Comparison of ENCODE assay signal across 20 mouse cellular contexts in the genomic region with DNA sequence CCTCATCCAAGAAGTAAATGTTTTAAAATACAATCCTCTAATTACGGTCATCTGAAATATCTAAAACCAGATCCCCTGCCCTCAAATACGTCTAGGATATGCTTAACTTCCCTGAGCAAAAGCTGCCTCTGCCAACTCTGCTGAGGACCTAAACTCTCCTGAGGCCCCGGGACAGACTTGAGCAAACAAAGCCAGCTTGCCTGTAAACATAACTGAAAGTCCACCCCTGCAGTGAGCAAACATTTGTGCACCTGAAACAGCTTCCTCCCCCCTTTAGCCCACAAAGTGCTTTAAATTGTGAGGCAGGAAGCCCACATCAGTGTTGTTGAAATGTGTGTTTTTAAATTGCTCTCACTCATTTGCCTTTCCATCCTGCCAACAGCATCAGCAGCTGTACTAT.
A peak's percentile ranks its signal among the peaks of the same experiment; 100 is the strongest.
DNase-seq lines count a peak whose midpoint lies in the region; ATAC-seq lines count a peak whose summit lies in the region.
"Had no signal": no experiment of that assay in that cellular context is flagged by ENCODE, and none has a peak within 500 bp of the region (broad histone marks: within the 10 kb centered on the region; RNA-seq: fewer than 3 reads in every experiment).

No protein-coding gene starts in this region.

- no peak overlapping the region for H3K4me2 ChIP-seq in liver, embryonic 11.5 days
- no peak overlapping the region for H3K4me2 ChIP-seq in kidney, embryonic 16.5 days (replicated peaks; ENCODE audit: low read depth, low read length)
- H3K4me2 ChIP-seq: heart, embryonic 12.5 days; limb, embryonic 15.5 days; neural tube, embryonic 15.5 days had no signal

- 72% methylated on average over 3 of the region's 3 CpGs for WGBS in liver, embryonic 11.5 days
- 68% methylated on average over 3 of the region's 3 CpGs for WGBS in kidney, embryonic 16.5 days

- H3K27ac ChIP-seq in liver, embryonic 11.5 days (ENCODE audit: low read depth, low read length) = no peak overlapping the region
- no peak overlapping the region for H3K27ac ChIP-seq in kidney, embryonic 16.5 days (ENCODE audit: low read length)
- H3K27ac ChIP-seq: limb, embryonic 15.5 days; neural tube, embryonic 15.5 days had no signal

- H3K4me1 ChIP-seq in liver, embryonic 11.5 days (replicated peaks; ENCODE audit: control insufficient read depth, insufficient read depth, low read length) = no peaks in the 10 kb centered on the region
- H3K4me1 ChIP-seq in kidney, embryonic 16.5 days (ENCODE audit: insufficient read depth, low read length) = no peaks in the 10 kb centered on the region
- H3K4me1 ChIP-seq: heart, embryonic 12.5 days; limb, embryonic 15.5 days had no signal

- DNase-seq in liver = peak; percentile 25
- DNase-seq in liver, embryonic 11.5 days (ENCODE audit: low spot score) = no peak
- peak; percentile 7 for DNase-seq in thymus, postnatal 25 days
- no peak for DNase-seq in thymus, postnatal 10 days (ENCODE audit: low spot score in 2 of 2)
- peak; percentile 42 for DNase-seq in lung, postnatal 36 days
- no peak for DNase-seq in right cerebral cortex, adult 2 months (ENCODE audit: low spot score in 2 of 2)
- no peak for DNase-seq in heart, adult 9 months (ENCODE audit: low spot score in 2 of 2)
- DNase-seq: adrenal gland, postnatal 10 days; cerebellum, adult 11-12 months; cerebellum, postnatal 36 days; heart, postnatal 4 days; kidney, adult 8-10 months; kidney, postnatal 36 days; retina, postnatal 1 day had no signal

- H3K9me3 ChIP-seq in liver, embryonic 11.5 days (ENCODE audit: control insufficient read depth, low read length) = no peaks in the 10 kb centered on the region
- no peaks in the 10 kb centered on the region for H3K9me3 ChIP-seq in kidney, embryonic 16.5 days (ENCODE audit: low read length)
- H3K9me3 ChIP-seq: heart, embryonic 12.5 days; limb, embryonic 15.5 days; neural tube, embryonic 15.5 days had no signal

- H3K36me3 ChIP-seq in liver, embryonic 11.5 days (ENCODE audit: control insufficient read depth, insufficient read depth, low read length) = peaks cover 12% of the 10 kb centered on the region; the same call in 1 of the 2 replicates
- H3K36me3 ChIP-seq in kidney, embryonic 16.5 days (ENCODE audit: insufficient read depth, low read length) = peaks cover 35% of the 10 kb centered on the region

- H3K9ac ChIP-seq in liver, embryonic 11.5 days (ENCODE audit: low read depth, low read length) = no peak overlapping the region
- no peak overlapping the region for H3K9ac ChIP-seq in kidney, embryonic 16.5 days (replicated peaks; ENCODE audit: low read length)
- H3K9ac ChIP-seq: heart, embryonic 12.5 days; limb, embryonic 15.5 days; neural tube, embryonic 15.5 days had no signal

- no peak overlapping the region for H3K4me3 ChIP-seq in liver, embryonic 11.5 days (ENCODE audit: low read depth, low read length)
- no peak overlapping the region for H3K4me3 ChIP-seq in kidney, embryonic 16.5 days (ENCODE audit: low read length)
- H3K4me3 ChIP-seq: erythroblast, embryonic 14.5 days; heart, embryonic 12.5 days; limb, embryonic 15.5 days; neural tube, embryonic 15.5 days had no signal

- no peak for ATAC-seq in liver, embryonic 11.5 days (replicated peaks; ENCODE audit: low FRiP score)
- no peak for ATAC-seq in kidney, embryonic 16.5 days (ENCODE audit: low FRiP score, low TSS enrichment)
- ATAC-seq: forebrain, embryonic 14.5 days had no signal

- H3K27me3 ChIP-seq in liver, embryonic 11.5 days (replicated peaks; ENCODE audit: control insufficient read depth, insufficient read depth, low read length) = no peaks in the 10 kb centered on the region
- H3K27me3 ChIP-seq in kidney, embryonic 16.5 days (ENCODE audit: insufficient read depth, low read length) = no peaks in the 10 kb centered on the region
- H3K27me3 ChIP-seq: heart, embryonic 12.5 days; limb, embryonic 15.5 days; neural tube, embryonic 15.5 days had no signal

Comparison
In these comparisons a context has a peak if more than half of its experiments do, and no peak if none do; other contexts are left out.
1. DNase-seq: peak in liver (single experiment), thymus, postnatal 25 days (single experiment) and lung, postnatal 36 days (single experiment); none in liver, embryonic 11.5 days (single experiment), thymus, postnatal 10 days (0 of 2), right cerebral cortex, adult 2 months (0 of 2) and heart, adult 9 months (0 of 2).